Mouse (Mus musculus): Measurements from ENCODE around the gene Mrtfb. TPM values are rescaled to one million over a fixed set of nuclear protein-coding genes. Genes with fewer than 3 reads are reported as not detected.

Mrtfb gene
- polyA plus RNA-seq, 1 experiment from 2014 or later, result 4.5 TPM

GRCm38 (mm10) chr16:13450831-13451230, 194.6 kb downstream of the Mrtfb start:
- Histone ChIP-seq H3K27ac (ENCODE audit: low read length) (no peak overlapping the region), H3K9ac (ENCODE audit: low read depth, low read length) (no peak overlapping the region), H3K4me1 (ENCODE audit: control insufficient read depth, low read depth, low read length) (no peaks in the 10 kb centered on the region; the same call in 1 of the 2 replicates), H3K36me3 (ENCODE audit: control insufficient read depth, insufficient read depth) (no peaks in the 10 kb centered on the region), H3K4me2 (ENCODE audit: low read depth, low read length) (no peak overlapping the region), H3K9me3 (replicated peaks; ENCODE audit: control insufficient read depth, low read length) (no peaks in the 10 kb centered on the region), H3K4me3 (ENCODE audit: low read depth, low read length) (no peak overlapping the region), H3K27me3 (ENCODE audit: control insufficient read depth, insufficient read depth, low read depth, low read length) (peaks cover 38% of the 10 kb centered on the region)
- no peak for ATAC-seq (ENCODE audit: low read depth)
- 52% methylated on average over 7 of the region's 7 CpGs for WGBS (ENCODE audit: insufficient replicate concordance)

GRCm38 (mm10) chr16:13451991-13452390, 195.7 kb downstream of the Mrtfb start:
- no peak overlapping the region for H3K27ac ChIP-seq (ENCODE audit: low read length)
- H3K4me3 ChIP-seq (ENCODE audit: low read depth, low read length), result no peak overlapping the region
- WGBS (ENCODE audit: insufficient replicate concordance), result 67% methylated on average over 4 of the region's 4 CpGs
- no peak overlapping the region for H3K9ac ChIP-seq (ENCODE audit: low read depth, low read length)
- H3K4me1 ChIP-seq (ENCODE audit: control insufficient read depth, low read depth, low read length), result no peaks in the 10 kb centered on the region; the same call in 1 of the 2 replicates
- peaks cover 28% of the 10 kb centered on the region for H3K27me3 ChIP-seq (ENCODE audit: control insufficient read depth, insufficient read depth, low read depth, low read length)
- no peak for ATAC-seq (ENCODE audit: low read depth)
- H3K4me2 ChIP-seq (ENCODE audit: low read depth, low read length), result no peak overlapping the region
- H3K36me3 ChIP-seq (ENCODE audit: control insufficient read depth, insufficient read depth), result no peaks in the 10 kb centered on the region
- H3K9me3 ChIP-seq (replicated peaks; ENCODE audit: control insufficient read depth, low read length), result no peaks in the 10 kb centered on the region

GRCm38 (mm10) chr16:13452661-13453060, 196.4 kb downstream of the Mrtfb start:
- H3K36me3 ChIP-seq (ENCODE audit: control insufficient read depth, insufficient read depth), result no peaks in the 10 kb centered on the region
- WGBS (ENCODE audit: insufficient replicate concordance), result 57% methylated on average over 7 of the region's 7 CpGs
- H3K27me3 ChIP-seq (ENCODE audit: control insufficient read depth, insufficient read depth, low read depth, low read length), result peaks cover 22% of the 10 kb centered on the region
- H3K27ac ChIP-seq (ENCODE audit: low read length), result no peak overlapping the region
- no peak overlapping the region for H3K9ac ChIP-seq (ENCODE audit: low read depth, low read length)
- no peak overlapping the region for H3K4me2 ChIP-seq (ENCODE audit: low read depth, low read length)
- H3K9me3 ChIP-seq (replicated peaks; ENCODE audit: control insufficient read depth, low read length), result no peaks in the 10 kb centered on the region
- no peak overlapping the region for H3K4me3 ChIP-seq (ENCODE audit: low read depth, low read length)
- no peaks in the 10 kb centered on the region; the same call in 1 of the 2 replicates for H3K4me1 ChIP-seq (ENCODE audit: control insufficient read depth, low read depth, low read length)
- ATAC-seq (ENCODE audit: low read depth), result no peak

GRCm38 (mm10) chr16:13454026-13454600, 197.8 kb downstream of the Mrtfb start:
- no peaks in the 10 kb centered on the region for H3K36me3 ChIP-seq (ENCODE audit: control insufficient read depth, insufficient read depth)
- H3K4me1 ChIP-seq (ENCODE audit: control insufficient read depth, low read depth, low read length), result no peaks in the 10 kb centered on the region
- H3K9ac ChIP-seq (ENCODE audit: low read depth, low read length), result no peak overlapping the region
- no peaks in the 10 kb centered on the region for H3K9me3 ChIP-seq (replicated peaks; ENCODE audit: control insufficient read depth, low read length)
- H3K4me3 ChIP-seq (ENCODE audit: low read depth, low read length), result no peak overlapping the region
- H3K27ac ChIP-seq (ENCODE audit: low read length), result no peak overlapping the region
- peaks cover 9% of the 10 kb centered on the region for H3K27me3 ChIP-seq (ENCODE audit: control insufficient read depth, insufficient read depth, low read depth, low read length)
- 72% methylated on average over 10 of the region's 10 CpGs for WGBS (ENCODE audit: insufficient replicate concordance)
- H3K4me2 ChIP-seq (ENCODE audit: low read depth, low read length), result no peak overlapping the region
- ATAC-seq (ENCODE audit: low read depth), result no peak

- Histone ChIP-seq H3K9ac (ENCODE audit: low read depth, low read length) (no peak overlapping the region), H3K4me2 (ENCODE audit: low read depth, low read length) (no peak overlapping the region), H3K27me3 (ENCODE audit: control insufficient read depth, insufficient read depth, low read depth, low read length) (no peaks in the 10 kb centered on the region), H3K9me3 (replicated peaks; ENCODE audit: control insufficient read depth, low read length) (no peaks in the 10 kb centered on the region), H3K4me1 (ENCODE audit: control insufficient read depth, low read depth, low read length) (no peaks in the 10 kb centered on the region), H3K36me3 (ENCODE audit: control insufficient read depth, insufficient read depth) (no peaks in the 10 kb centered on the region), H3K4me3 (ENCODE audit: low read depth, low read length) (no peak overlapping the region), H3K27ac (ENCODE audit: low read length) (no peak overlapping the region)
- no peak for ATAC-seq (ENCODE audit: low read depth)
Observed at GRCm38 (mm10) chr16:13455560-13455959, 199.3 kb downstream of the Mrtfb start.

GRCm38 (mm10) chr16:13458556-13458955, 202.3 kb downstream of the Mrtfb start:
- Histone ChIP-seq H3K9me3 (replicated peaks; ENCODE audit: control insufficient read depth, low read length) (no peaks in the 10 kb centered on the region), H3K4me2 (ENCODE audit: low read depth, low read length) (no peak overlapping the region), H3K27me3 (ENCODE audit: control insufficient read depth, insufficient read depth, low read depth, low read length) (no peaks in the 10 kb centered on the region), H3K9ac (ENCODE audit: low read depth, low read length) (no peak overlapping the region), H3K4me1 (ENCODE audit: control insufficient read depth, low read depth, low read length) (no peaks in the 10 kb centered on the region), H3K36me3 (ENCODE audit: control insufficient read depth, insufficient read depth) (no peaks in the 10 kb centered on the region), H3K27ac (ENCODE audit: low read length) (no peak overlapping the region), H3K4me3 (ENCODE audit: low read depth, low read length) (no peak overlapping the region)
- no peak for ATAC-seq (ENCODE audit: low read depth)

GRCm38 (mm10) chr16:13460071-13460470, 203.8 kb downstream of the Mrtfb start:
- no peak for ATAC-seq (ENCODE audit: low read depth)
- Histone ChIP-seq H3K4me2 (ENCODE audit: low read depth, low read length) (no peak overlapping the region), H3K9ac (ENCODE audit: low read depth, low read length) (no peak overlapping the region)

GRCm38 (mm10) chr16:13460777-13461408, 204.6 kb downstream of the Mrtfb start:
- Histone ChIP-seq H3K27ac (ENCODE audit: low read length) (no peak overlapping the region), H3K36me3 (ENCODE audit: control insufficient read depth, insufficient read depth) (no peaks in the 10 kb centered on the region), H3K9me3 (replicated peaks; ENCODE audit: control insufficient read depth, low read length) (no peaks in the 10 kb centered on the region), H3K9ac (ENCODE audit: low read depth, low read length) (no peak overlapping the region), H3K27me3 (ENCODE audit: control insufficient read depth, insufficient read depth, low read depth, low read length) (no peaks in the 10 kb centered on the region), H3K4me1 (ENCODE audit: control insufficient read depth, low read depth, low read length) (no peaks in the 10 kb centered on the region), H3K4me2 (ENCODE audit: low read depth, low read length) (no peak overlapping the region), H3K4me3 (ENCODE audit: low read depth, low read length) (no peak overlapping the region)
- no peak for ATAC-seq (ENCODE audit: low read depth)
- WGBS (ENCODE audit: insufficient replicate concordance), result 58% methylated on average over 3 of the region's 3 CpGs

More at GRCm38 (mm10) chr16:13460071-13460470, 203.8 kb downstream of the Mrtfb start:
- H3K36me3 ChIP-seq (ENCODE audit: control insufficient read depth, insufficient read depth), result no peaks in the 10 kb centered on the region
- H3K4me1 ChIP-seq (ENCODE audit: control insufficient read depth, low read depth, low read length), result no peaks in the 10 kb centered on the region
- no peaks in the 10 kb centered on the region for H3K9me3 ChIP-seq (replicated peaks; ENCODE audit: control insufficient read depth, low read length)
- H3K27me3 ChIP-seq (ENCODE audit: control insufficient read depth, insufficient read depth, low read depth, low read length), result no peaks in the 10 kb centered on the region
- H3K27ac ChIP-seq (ENCODE audit: low read length), result no peak overlapping the region
- H3K4me3 ChIP-seq (ENCODE audit: low read depth, low read length), result no peak overlapping the region
- 54% methylated on average over 1 of the region's 1 CpGs for WGBS (ENCODE audit: insufficient replicate concordance)

- no peaks in the 10 kb centered on the region for H3K9me3 ChIP-seq (replicated peaks; ENCODE audit: control insufficient read depth, low read length)
- H3K4me2 ChIP-seq (ENCODE audit: low read depth, low read length), result no peak overlapping the region
- H3K27ac ChIP-seq (ENCODE audit: low read length), result no peak overlapping the region
- no peak overlapping the region for H3K4me3 ChIP-seq (ENCODE audit: low read depth, low read length)
- ATAC-seq (ENCODE audit: low read depth), result no peak
- WGBS (ENCODE audit: insufficient replicate concordance), result 69% methylated on average over 5 of the region's 5 CpGs
- H3K36me3 ChIP-seq (ENCODE audit: control insufficient read depth, insufficient read depth), result no peaks in the 10 kb centered on the region
- H3K4me1 ChIP-seq (ENCODE audit: control insufficient read depth, low read depth, low read length), result no peaks in the 10 kb centered on the region
- no peaks in the 10 kb centered on the region for H3K27me3 ChIP-seq (ENCODE audit: control insufficient read depth, insufficient read depth, low read depth, low read length)
- H3K9ac ChIP-seq (ENCODE audit: low read depth, low read length), result no peak overlapping the region
Observed at GRCm38 (mm10) chr16:13464662-13465061, 208.4 kb downstream of the Mrtfb start.
